Mouse (Mus musculus): ENCODE results near the gene Gm9887.

The Gm9887 gene

GRCm38 (mm10) chr12:69371854-69372671, at the start of gene Gm9887, which contains the start of gene Arf6:
Gene Gm9887, minus strand, starts transcription at chr12:69372458.
Gene Arf6, plus strand, starts transcription at chr12:69372150.
- peak; percentile 99 for DNase-seq (ENCODE audit: low read depth)

- DNase-seq (ENCODE audit: low read depth): peak; percentile 68
These were observed 48.5 kb upstream of the Gm9887 start for GRCm38 (mm10) chr12:69420716-69421115.

GRCm38 (mm10) chr12:69419606-69420005, 47.3 kb upstream of the Gm9887 start:
- DNase-seq (ENCODE audit: low read depth): no peak

GRCm38 (mm10) chr12:69419017-69419605, 46.9 kb upstream of the Gm9887 start:
- no peak for DNase-seq (ENCODE audit: low read depth)

GRCm38 (mm10) chr12:69418606-69419005, 46.3 kb upstream of the Gm9887 start:
- no peak for DNase-seq (ENCODE audit: low read depth)

GRCm38 (mm10) chr12:69417701-69418291, 45.5 kb upstream of the Gm9887 start:
- DNase-seq (ENCODE audit: low read depth): no peak

- DNase-seq (ENCODE audit: low read depth): peak; percentile 37
These were observed 44.5 kb upstream of the Gm9887 start for GRCm38 (mm10) chr12:69416793-69417192.

GRCm38 (mm10) chr12:69414826-69415572, 42.7 kb upstream of the Gm9887 start:
- DNase-seq (ENCODE audit: low read depth): no peak

- DNase-seq (ENCODE audit: low read depth): peak; percentile 65
These were observed 41.0 kb upstream of the Gm9887 start for GRCm38 (mm10) chr12:69413303-69413702.

GRCm38 (mm10) chr12:69411936-69412335, 39.7 kb upstream of the Gm9887 start:
- peak; percentile 53 for DNase-seq (ENCODE audit: low read depth)

GRCm38 (mm10) chr12:69410767-69411166, 38.5 kb upstream of the Gm9887 start:
- no peak for DNase-seq (ENCODE audit: low read depth)

GRCm38 (mm10) chr12:69402594-69403167, 30.4 kb upstream of the Gm9887 start:
- no peak for DNase-seq (ENCODE audit: low read depth)

- no peak for DNase-seq (ENCODE audit: low read depth)
These were observed 29.8 kb upstream of the Gm9887 start for GRCm38 (mm10) chr12:69402100-69402499.

GRCm38 (mm10) chr12:69400871-69401286, 28.6 kb upstream of the Gm9887 start:
- no peak for DNase-seq (ENCODE audit: low read depth)

GRCm38 (mm10) chr12:69400367-69400766, 28.1 kb upstream of the Gm9887 start:
- no peak for DNase-seq (ENCODE audit: low read depth)

GRCm38 (mm10) chr12:69394456-69394855, 22.2 kb upstream of the Gm9887 start:
- DNase-seq (ENCODE audit: low read depth): no peak

- no peak for DNase-seq (ENCODE audit: low read depth)
These were observed 20.8 kb upstream of the Gm9887 start for GRCm38 (mm10) chr12:69393076-69393475.

- no peak for DNase-seq (ENCODE audit: low read depth)
These were observed 17.9 kb upstream of the Gm9887 start for GRCm38 (mm10) chr12:69390000-69390698.

- DNase-seq (ENCODE audit: low read depth): no peak
These were observed 17.1 kb upstream of the Gm9887 start for GRCm38 (mm10) chr12:69389273-69389938.

- DNase-seq (ENCODE audit: low read depth): no peak
These were observed 16.1 kb upstream of the Gm9887 start for GRCm38 (mm10) chr12:69388321-69388869.
